Mouse (Mus musculus): ENCODE measurements around the gene Stat5b.

The Stat5b gene

GRCm38 (mm10) chr11:100806380-100807305, 43.9 kb downstream of the Stat5b start:
- no peak for DNase-seq

DNA sequence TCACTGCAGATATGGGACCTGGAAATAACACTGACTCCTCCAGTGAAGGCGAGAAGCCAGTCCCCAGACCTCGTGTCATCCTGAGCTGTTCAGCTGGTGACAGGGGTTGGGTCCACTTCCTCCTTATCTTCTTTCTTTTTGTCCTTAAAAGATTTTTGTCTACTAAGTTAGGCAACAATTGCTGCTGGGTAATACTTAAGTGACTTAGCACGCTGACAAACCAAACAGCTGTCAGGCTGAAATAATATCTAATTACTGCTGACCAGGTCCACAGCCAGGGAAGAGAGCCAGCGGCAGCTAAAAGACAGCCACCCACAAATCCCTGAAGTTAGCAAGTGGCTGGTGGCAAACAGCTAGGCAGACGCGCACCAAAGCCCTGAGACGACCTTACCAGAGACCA, 45.0 kb downstream of the Stat5b start:
- DNase-seq = no peak

- DNase-seq = no peak
Observed at GRCm38 (mm10) chr11:100804409-100804808, 46.1 kb downstream of the Stat5b start.

DNA sequence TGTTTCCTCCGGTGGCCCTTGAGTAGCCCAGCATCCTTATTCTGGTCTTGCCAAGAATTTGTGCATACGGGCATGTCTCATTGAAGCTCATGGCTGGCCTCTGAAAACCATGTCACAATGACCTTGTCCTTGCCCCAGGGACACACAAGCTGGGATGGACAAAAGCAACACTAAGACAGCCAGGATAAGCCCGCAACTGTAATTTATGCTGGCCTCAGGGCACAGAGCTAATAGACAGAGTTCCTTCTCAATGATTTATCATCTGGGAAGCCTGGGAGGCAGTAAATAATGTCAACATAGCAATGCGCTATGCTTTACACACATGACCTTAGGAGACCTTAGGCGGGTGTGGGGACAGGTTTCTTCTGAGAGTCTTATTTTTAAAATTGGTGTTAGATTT, 51.1 kb downstream of the Stat5b start:
- DNase-seq = no peak

GRCm38 (mm10) chr11:100796585-100796984, 53.9 kb downstream of the Stat5b start:
- no peak for DNase-seq

DNA sequence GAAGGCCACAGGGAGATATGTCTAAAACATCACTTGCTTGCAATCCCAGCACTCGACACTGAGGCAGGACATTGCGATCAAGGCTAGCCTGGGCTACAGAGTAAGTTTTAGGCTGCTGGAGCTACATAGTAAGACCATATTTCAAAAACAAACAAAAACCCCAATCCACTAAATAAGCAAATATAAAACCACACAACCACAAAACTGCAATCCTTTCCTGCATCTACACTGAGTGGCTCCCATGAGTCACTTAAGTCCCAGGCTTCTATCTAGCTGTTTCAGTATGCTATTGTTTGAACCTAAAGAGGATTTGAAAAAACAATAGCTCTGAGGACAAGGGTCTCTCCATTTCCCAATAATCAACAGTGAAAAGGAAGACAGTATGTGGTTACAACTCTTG, 55.1 kb downstream of the Stat5b start:
- no peak for DNase-seq

GRCm38 (mm10) chr11:100791457-100792049, 59.0 kb downstream of the Stat5b start:
- no peak for DNase-seq

DNA sequence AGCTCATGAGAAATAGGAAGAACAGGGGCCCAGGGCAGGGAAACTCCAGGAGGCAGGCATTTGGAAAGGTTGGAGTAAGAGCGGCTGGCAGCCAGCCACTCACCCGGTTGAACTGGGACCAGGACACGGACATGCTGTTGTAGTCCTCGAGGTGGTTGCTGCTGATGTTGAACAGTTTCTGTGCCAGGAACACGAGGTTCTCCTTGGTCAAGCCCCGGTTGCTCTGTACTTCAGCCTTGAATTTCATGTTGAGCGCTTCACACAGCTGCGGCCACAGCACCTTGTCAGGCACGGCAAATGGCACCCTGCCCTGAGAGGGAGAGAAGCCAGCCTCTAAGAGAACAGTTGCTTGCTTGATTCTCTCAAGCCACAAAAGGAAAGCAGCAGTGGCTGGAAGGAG, 59.9 kb downstream of the Stat5b start:
- DNase-seq = peak; percentile 75

DNA sequence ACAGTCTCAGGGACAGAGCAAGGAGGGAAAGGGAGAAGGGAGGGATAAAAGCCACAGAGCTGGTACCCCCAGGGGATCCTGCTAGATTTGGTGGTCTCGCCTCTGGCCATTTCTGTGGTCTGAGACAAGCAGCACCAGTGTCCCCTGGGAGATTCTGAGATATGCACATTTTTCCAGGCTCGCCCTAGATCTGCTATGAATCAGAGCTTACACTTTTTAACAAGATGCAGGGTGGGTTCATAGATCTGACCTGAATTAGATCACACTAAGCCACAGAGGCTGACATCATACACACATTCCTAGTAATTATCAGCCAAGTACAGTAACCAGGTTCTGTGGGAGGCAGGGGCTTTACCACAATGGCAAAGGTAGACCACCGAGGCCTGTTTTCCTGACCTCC, 60.8 kb downstream of the Stat5b start:
- DNase-seq = no peak

DNA sequence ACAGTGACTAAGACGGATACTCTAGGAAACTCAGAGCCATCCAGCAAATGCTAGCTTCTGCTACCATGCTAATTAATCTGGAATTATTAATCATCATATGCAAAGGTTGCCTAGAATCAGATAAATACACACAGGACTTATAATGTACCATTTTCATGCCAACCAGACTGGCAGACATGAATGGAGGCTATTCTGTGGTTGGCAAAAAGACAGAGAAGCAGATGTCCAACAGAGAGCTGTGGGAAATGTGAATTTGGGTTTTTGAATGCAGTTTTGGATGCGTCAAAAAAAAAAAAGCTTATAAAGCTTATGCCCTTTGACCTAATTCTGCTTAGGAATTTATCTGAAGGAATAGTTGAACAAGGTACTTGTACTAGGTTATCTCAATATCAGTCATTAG, 64.8 kb downstream of the Stat5b start:
- DNase-seq = peak; percentile 74

- DNase-seq = no peak
Observed at GRCm38 (mm10) chr11:100784286-100784685, 66.2 kb downstream of the Stat5b start.

DNA sequence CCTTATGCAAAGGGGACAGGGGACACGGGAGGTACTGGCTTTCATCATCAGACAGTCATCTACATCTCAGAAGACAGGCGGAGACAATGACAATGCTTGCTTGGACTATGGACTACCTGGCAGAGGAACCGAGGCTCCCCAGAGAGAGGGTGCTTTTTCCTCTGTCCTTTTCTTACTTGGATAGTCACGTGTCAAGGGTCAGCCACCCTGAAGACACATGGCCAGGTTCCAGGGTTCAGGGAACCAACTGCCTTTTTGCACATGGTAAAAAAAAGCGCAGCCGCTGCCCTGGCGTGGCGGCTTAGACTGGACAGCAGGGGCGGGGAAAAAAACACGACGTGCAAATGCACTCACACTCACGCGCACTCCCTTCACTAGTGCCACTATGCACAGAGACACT, 68.0 kb downstream of the Stat5b start:
- no peak for DNase-seq

DNA sequence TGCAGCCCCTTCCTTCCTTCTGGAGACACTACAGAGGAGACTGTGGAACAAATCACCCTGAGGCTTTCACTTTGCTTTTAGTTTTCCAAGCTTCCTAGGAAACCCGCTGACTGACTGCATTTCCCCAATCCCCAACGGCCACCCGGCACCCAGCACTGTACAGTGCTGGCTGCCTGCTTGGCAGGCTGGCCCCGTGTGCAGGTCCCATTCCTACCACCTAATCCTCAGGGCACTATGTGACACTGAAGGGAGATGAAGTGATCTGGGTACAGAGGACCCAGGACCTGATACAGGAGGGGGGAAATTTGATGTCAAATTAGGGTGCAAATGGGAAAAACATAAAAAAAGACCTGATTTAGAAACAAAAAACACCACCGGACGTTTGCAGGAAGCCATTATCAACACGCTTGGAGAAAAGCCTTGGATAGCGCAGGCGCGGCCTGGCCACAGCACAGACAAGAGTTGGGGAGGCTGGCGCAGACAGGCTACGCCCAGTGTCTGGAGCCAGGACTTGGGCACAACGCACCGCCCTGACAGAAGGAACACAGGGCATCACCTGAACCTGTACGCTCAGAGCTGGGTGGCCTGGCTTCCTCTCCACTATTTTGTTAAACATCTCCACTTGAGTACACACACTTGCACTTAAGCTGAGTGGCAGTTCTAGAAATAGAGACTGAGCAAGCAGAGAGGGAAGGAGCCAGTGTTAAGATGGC, 68.6 kb downstream of the Stat5b start:
- DNase-seq = no peak

GRCm38 (mm10) chr11:100780247-100780646, 70.3 kb downstream of the Stat5b start:
- DNase-seq = no peak

GRCm38 (mm10) chr11:100778069-100778468, 72.5 kb downstream of the Stat5b start:
- no peak for DNase-seq

GRCm38 (mm10) chr11:100775921-100776320, 74.6 kb downstream of the Stat5b start:
- no peak for DNase-seq

- DNase-seq = no peak
Observed at GRCm38 (mm10) chr11:100774261-100774660, 76.3 kb downstream of the Stat5b start.

GRCm38 (mm10) chr11:100770646-100771408, 79.7 kb downstream of the Stat5b start, which contains the start of gene Ghdc:
Ghdc (minus strand) TSS chr11:100770957.
- DNase-seq = peak; percentile 66

DNA sequence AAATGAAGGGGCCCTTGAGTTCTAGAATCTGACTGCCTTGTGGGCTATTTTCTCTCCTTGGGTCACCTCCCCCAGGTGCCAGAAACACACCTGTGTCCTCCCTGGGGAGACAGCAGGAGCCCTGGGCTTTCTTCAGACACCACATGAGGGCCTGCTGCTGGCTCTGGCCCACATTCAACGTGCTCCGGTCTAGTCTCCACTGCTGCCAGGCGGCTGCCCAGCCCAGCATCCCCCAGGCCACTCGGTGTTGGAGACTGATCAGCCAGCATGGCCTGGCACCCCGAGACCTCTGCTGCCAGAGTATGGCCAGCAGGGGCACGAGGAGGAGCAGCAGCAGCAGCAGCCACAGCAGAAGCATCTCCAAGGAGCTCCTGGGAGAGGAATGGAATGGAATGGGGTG, 80.5 kb downstream of the Stat5b start:
- DNase-seq = no peak

- no peak for DNase-seq
Observed at GRCm38 (mm10) chr11:100767871-100768270, 82.7 kb downstream of the Stat5b start.

DNA sequence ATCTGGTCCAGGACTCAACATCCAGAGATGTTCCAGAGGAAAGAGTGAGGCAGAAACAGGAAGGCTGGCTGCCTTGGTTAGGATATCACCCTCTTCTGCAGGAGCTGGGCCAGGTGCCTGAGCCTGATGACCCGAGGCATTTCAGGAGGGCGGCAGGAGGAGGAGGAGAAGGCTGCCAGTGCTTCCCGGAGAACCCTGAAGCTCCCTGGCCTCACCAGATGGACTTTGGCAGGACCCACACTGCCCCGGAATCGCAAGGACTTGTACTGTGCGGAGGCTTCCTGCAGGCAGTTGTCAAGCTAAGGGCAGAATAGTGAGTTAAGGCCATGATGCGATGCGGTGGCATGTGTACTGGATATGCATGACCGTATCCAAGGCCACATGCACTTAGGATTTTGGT, 83.8 kb downstream of the Stat5b start:
- no peak for DNase-seq

DNA sequence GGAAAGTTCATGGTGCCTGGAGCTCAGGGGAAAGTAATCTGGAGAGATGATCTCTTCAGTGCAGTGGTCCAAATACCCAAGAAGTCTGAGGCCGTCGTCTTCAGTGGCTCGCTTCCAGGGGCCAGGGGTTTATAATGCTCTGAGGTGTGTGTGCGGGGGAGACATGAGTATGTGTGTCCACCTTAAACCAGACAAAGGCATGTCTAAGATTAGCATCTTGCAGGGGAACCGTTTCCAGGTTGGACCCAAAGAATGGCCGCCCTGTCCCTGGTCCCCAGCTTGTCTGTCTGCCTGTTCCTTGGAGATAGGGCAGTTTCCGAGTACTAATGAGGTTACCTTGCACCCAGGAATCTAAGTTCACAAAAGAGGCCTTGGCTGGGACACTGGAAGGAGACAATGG, 87.7 kb downstream of the Stat5b start, which contains the start of gene Hcrt:
Gene Hcrt (minus strand): TSS at position 101 of the 400 bp plus-strand sequence.
- DNase-seq = no peak

DNA sequence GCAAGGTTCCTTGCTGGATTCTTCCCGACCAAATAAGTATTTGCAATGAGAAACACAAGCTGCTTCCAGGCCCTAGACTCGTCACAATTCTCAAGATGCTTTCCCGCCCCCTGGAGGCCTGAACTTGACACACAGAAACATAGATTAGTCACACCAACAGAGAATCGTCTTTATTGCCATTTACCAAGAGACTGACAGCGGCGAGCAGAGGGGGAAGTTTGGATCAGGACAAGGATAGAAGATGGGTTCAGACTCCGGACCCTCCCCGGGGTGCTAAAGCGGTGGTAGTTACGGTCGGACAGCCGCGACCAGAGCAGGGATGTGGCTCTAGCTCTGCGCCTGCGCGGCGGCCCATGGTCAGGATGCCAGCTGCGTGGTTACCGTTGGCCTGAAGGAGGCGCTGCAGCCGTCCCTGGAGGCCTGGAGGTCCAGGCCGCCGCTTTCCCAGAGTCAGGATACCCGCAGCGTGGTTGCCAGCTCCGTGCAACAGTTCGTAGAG, 88.9 kb downstream of the Stat5b start:
- DNase-seq = peak; percentile 90
